In the genomic region with DNA sequence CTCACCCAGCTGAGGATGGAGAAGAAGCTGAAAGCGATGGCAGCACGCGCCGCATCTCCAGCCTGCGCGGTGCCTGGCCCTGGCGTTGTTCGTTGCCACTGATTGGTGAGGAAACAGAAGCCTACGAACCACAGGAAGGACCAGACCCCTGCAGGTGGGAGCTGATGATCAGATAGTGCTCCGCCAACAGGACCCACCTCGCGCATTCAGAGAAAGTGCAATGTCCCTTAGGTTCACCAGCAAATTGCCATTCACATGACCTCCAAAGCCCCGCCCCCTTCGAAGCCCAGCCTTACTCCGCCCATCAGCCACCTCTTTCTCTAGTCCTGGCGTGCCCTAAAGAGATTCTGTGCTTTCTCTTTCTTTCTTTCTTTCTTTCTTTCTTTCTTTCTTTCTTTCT, we compare ENCODE assay signal across 9 mouse cellular contexts. TPM values are rescaled to one million over a fixed set of nuclear protein-coding genes. Genes with fewer than 3 reads are reported as not detected.
DNase-seq lines count a peak whose midpoint lies in the region; ATAC-seq and TF ChIP-seq lines count a peak whose summit lies in the region.
"Had no signal": no experiment of that assay in that cellular context is flagged by ENCODE, and none has a peak within 500 bp of the region (broad histone marks: within the 10 kb centered on the region; RNA-seq: fewer than 3 reads in every experiment).

No protein-coding gene starts in this region.

- H3K79me2 ChIP-seq in liver, adult 2 months (ENCODE audit: control insufficient read depth, insufficient read depth, low read length): no peaks in the 10 kb centered on the region

- intact Hi-C loops in gastrocnemius, adult 2 months (cut with DNase I): no loop called here
- intact Hi-C loops in gastrocnemius, postnatal 36 days (cut with DNase I): no loop called here

- no peak overlapping the region for H3K27ac ChIP-seq in gastrocnemius, adult 2 months
- no peak overlapping the region for H3K27ac ChIP-seq in hindbrain, embryonic 14.5 days
- no peak overlapping the region for H3K27ac ChIP-seq in liver, adult 2 months (replicated peaks; ENCODE audit: insufficient read depth, low read depth, low read length)
- no peak overlapping the region for H3K27ac ChIP-seq in neural tube, embryonic 12.5 days

- H3K9me3 ChIP-seq in hindbrain, embryonic 14.5 days (ENCODE audit: control insufficient read depth, low read length): no peaks in the 10 kb centered on the region
- H3K9me3 ChIP-seq in neural tube, embryonic 12.5 days: no peaks in the 10 kb centered on the region

- 0 out of 2 replicates have a peak overlapping the region, but pooled peaks have one; percentile 10 for H3K4me2 ChIP-seq in hindbrain, embryonic 14.5 days (replicated peaks)
- H3K4me2 ChIP-seq in neural tube, embryonic 12.5 days (replicated peaks): peak overlapping the region; percentile 30

- 0 out of 2 replicates have a peak overlapping the region, but pooled peaks have one; percentile 4 for H3K4me3 ChIP-seq in gastrocnemius, adult 2 months
- no peak overlapping the region for H3K4me3 ChIP-seq in hindbrain, embryonic 14.5 days (replicated peaks; ENCODE audit: low read length)
- H3K4me3 ChIP-seq in liver, adult 2 months (ENCODE audit: insufficient read depth, low read depth, low read length): no peak overlapping the region
- no peak overlapping the region for H3K4me3 ChIP-seq in neural tube, embryonic 12.5 days

- peaks cover 30% of the 10 kb centered on the region for H3K4me1 ChIP-seq in hindbrain, embryonic 14.5 days (replicated peaks; ENCODE audit: control insufficient read depth, insufficient read depth, low read length)
- peaks cover 6% of the 10 kb centered on the region; the same call in 1 of the 2 replicates for H3K4me1 ChIP-seq in liver, adult 2 months (ENCODE audit: control insufficient read depth, insufficient read depth, low read length)
- H3K4me1 ChIP-seq in neural tube, embryonic 12.5 days: peaks cover 13% of the 10 kb centered on the region

- TF ChIP-seq POLR2A in liver, adult 2 months (IDR thresholded peaks at IDR 0.05; ENCODE audit: extremely low read depth, insufficient read depth, low read length): no peak

- TF ChIP-seq CTCF in gastrocnemius, adult 2 months (IDR thresholded peaks at IDR 0.05): no peak
- no peak for TF ChIP-seq CTCF in liver, adult 2 months (IDR thresholded peaks at IDR 0.05; ENCODE audit: low read depth, low read length)

- peaks cover 8% of the 10 kb centered on the region for H3K36me3 ChIP-seq in hindbrain, embryonic 14.5 days (replicated peaks; ENCODE audit: control insufficient read depth, insufficient read depth)
- peaks cover 3% of the 10 kb centered on the region; the same call in 1 of the 2 replicates for H3K36me3 ChIP-seq in liver, adult 2 months (ENCODE audit: control insufficient read depth, insufficient read depth, low read length)
- peaks cover 10% of the 10 kb centered on the region for H3K36me3 ChIP-seq in neural tube, embryonic 12.5 days

- peak; percentile 67 for ATAC-seq in common myeloid progenitor, adult 5-6 weeks (replicated peaks; ENCODE audit: low read depth, poor library complexity, severe bottlenecking)
- ATAC-seq in hindbrain, embryonic 14.5 days (ENCODE audit: low FRiP score): no peak
- no peak for ATAC-seq in neural tube, embryonic 12.5 days (ENCODE audit: low FRiP score, low read depth)
- ATAC-seq: Patski had no signal

- peaks cover 20% of the 10 kb centered on the region for H3K27me3 ChIP-seq in hindbrain, embryonic 14.5 days (ENCODE audit: control insufficient read depth, insufficient read depth, low read length)
- H3K27me3 ChIP-seq in liver, adult 2 months (ENCODE audit: control insufficient read depth, insufficient read depth, low read length): peaks cover 6% of the 10 kb centered on the region
- peaks cover 43% of the 10 kb centered on the region for H3K27me3 ChIP-seq in neural tube, embryonic 12.5 days (replicated peaks)
- H3K27me3 ChIP-seq: Patski had no signal

- no peak for DNase-seq in gastrocnemius, adult 2 months
- no peak for DNase-seq in gastrocnemius, postnatal 36 days
- DNase-seq in hindbrain, embryonic 14.5 days (ENCODE audit: low spot score): no peak
- DNase-seq in liver, adult 2 months (ENCODE audit: extremely low read depth, low read depth, low spot score): peak; percentile 56
- no peak for DNase-seq in layer of hippocampus, adult 9-11 months
- no peak for DNase-seq in ovary, postnatal 10 days (ENCODE audit: low spot score)

- WGBS in hindbrain, embryonic 14.5 days: 28% methylated on average over 16 of the region's 16 CpGs
- WGBS in liver, adult 2 months: 49% methylated on average over 16 of the region's 16 CpGs
- 26% methylated on average over 16 of the region's 16 CpGs for WGBS in neural tube, embryonic 12.5 days

- no peak overlapping the region for H3K9ac ChIP-seq in hindbrain, embryonic 14.5 days
- H3K9ac ChIP-seq in liver, adult 2 months (ENCODE audit: low read depth, low read length): no peak overlapping the region
- no peak overlapping the region for H3K9ac ChIP-seq in neural tube, embryonic 12.5 days

RNA-seq across cellular contexts. Expression of gene Syngr3, which starts 3.2 kb away (rescaled TPM):
- not detected for total RNA-seq in gastrocnemius, adult 2 months (2021)
- total RNA-seq in gastrocnemius, postnatal 36 days (2021): not detected
- total RNA-seq in common myeloid progenitor, adult 5-6 weeks (2017): not detected in 2 replicates
- polyA plus RNA-seq in hindbrain, embryonic 14.5 days (2014; fragmentation: Nextera tagmentation; extraction: Ambion mirVana): 178 and 220 TPM in 2 replicates
- 0.09 and 0.13 TPM in 2 replicates for total RNA-seq in liver, adult 2 months (2014; rRNA removed)
- 0.10 TPM in 2 replicates for polyA plus RNA-seq in liver, adult 2 months (2012; rRNA removed)
- polyA plus RNA-seq in neural tube, embryonic 12.5 days (2016; fragmentation: Nextera tagmentation; extraction: Ambion mirVana): 42.3 and 43.3 TPM in 2 replicates

RNA-seq across cellular contexts. Expression of gene Gfer, which starts 9.4 kb away (rescaled TPM):
- total RNA-seq in gastrocnemius, adult 2 months (2021): 10 to 100 TPM; 32.8 to 37.5 TPM
- 10 to 100 TPM; 30.3 to 33.3 TPM for total RNA-seq in gastrocnemius, postnatal 36 days (2021)
- total RNA-seq in common myeloid progenitor, adult 5-6 weeks (2017): 30.9 and 44.6 TPM in 2 replicates
- polyA plus RNA-seq in hindbrain, embryonic 14.5 days (2014; fragmentation: Nextera tagmentation; extraction: Ambion mirVana): 35.2 and 43.4 TPM in 2 replicates
- total RNA-seq in liver, adult 2 months (2014; rRNA removed): 32.6 and 38.2 TPM in 2 replicates
- polyA plus RNA-seq in liver, adult 2 months (2012; rRNA removed): 49.8 and 51.9 TPM in 2 replicates
- polyA plus RNA-seq in neural tube, embryonic 12.5 days (2016; fragmentation: Nextera tagmentation; extraction: Ambion mirVana): 40.2 and 41.9 TPM in 2 replicates

RNA-seq across cellular contexts. Expression of gene Noxo1, which starts 9.5 kb away (rescaled TPM):
- under 1 TPM; 0.56 to 0.74 TPM for total RNA-seq in gastrocnemius, adult 2 months (2021)
- total RNA-seq in gastrocnemius, postnatal 36 days (2021): 1 to 10 TPM in 1 of 2 experiments, under 1 TPM in 1; 0.47 to 1.4 TPM
- 0.69 and 18.3 TPM in 2 replicates for total RNA-seq in common myeloid progenitor, adult 5-6 weeks (2017)
- polyA plus RNA-seq in hindbrain, embryonic 14.5 days (2014; fragmentation: Nextera tagmentation; extraction: Ambion mirVana): 1.9 and 2.4 TPM in 2 replicates
- 0.37 and 0.40 TPM in 2 replicates for total RNA-seq in liver, adult 2 months (2014; rRNA removed)
- polyA plus RNA-seq in liver, adult 2 months (2012; rRNA removed): 2.7 TPM in 2 replicates
- 2.4 and 3.0 TPM in 2 replicates for polyA plus RNA-seq in neural tube, embryonic 12.5 days (2016; fragmentation: Nextera tagmentation; extraction: Ambion mirVana)

RNA-seq across cellular contexts. Expression of gene Zfp598, which starts 17.0 kb away (rescaled TPM):
- total RNA-seq in gastrocnemius, adult 2 months (2021): 10 to 100 TPM; 22.1 to 24.5 TPM
- 10 to 100 TPM; 18.0 to 18.5 TPM for total RNA-seq in gastrocnemius, postnatal 36 days (2021)
- total RNA-seq in common myeloid progenitor, adult 5-6 weeks (2017): 20.0 and 25.4 TPM in 2 replicates
- 22.8 and 25.6 TPM in 2 replicates for polyA plus RNA-seq in hindbrain, embryonic 14.5 days (2014; fragmentation: Nextera tagmentation; extraction: Ambion mirVana)
- 11.1 and 16.0 TPM in 2 replicates for total RNA-seq in liver, adult 2 months (2014; rRNA removed)
- polyA plus RNA-seq in liver, adult 2 months (2012; rRNA removed): 67.8 and 106 TPM in 2 replicates
- polyA plus RNA-seq in neural tube, embryonic 12.5 days (2016; fragmentation: Nextera tagmentation; extraction: Ambion mirVana): 24.1 and 27.2 TPM in 2 replicates

RNA-seq across cellular contexts. Expression of gene Tbl3, which starts 20.9 kb away (rescaled TPM):
- 10 to 100 TPM; 15.5 to 16.7 TPM for total RNA-seq in gastrocnemius, adult 2 months (2021)
- 10 to 100 TPM; 15.1 to 16.1 TPM for total RNA-seq in gastrocnemius, postnatal 36 days (2021)
- total RNA-seq in common myeloid progenitor, adult 5-6 weeks (2017): 43.3 and 46.1 TPM in 2 replicates
- polyA plus RNA-seq in hindbrain, embryonic 14.5 days (2014; fragmentation: Nextera tagmentation; extraction: Ambion mirVana): 58.3 and 64.3 TPM in 2 replicates
- 14.2 and 17.8 TPM in 2 replicates for total RNA-seq in liver, adult 2 months (2014; rRNA removed)
- polyA plus RNA-seq in liver, adult 2 months (2012; rRNA removed): 29.4 and 37.9 TPM in 2 replicates
- 91.5 and 95.3 TPM in 2 replicates for polyA plus RNA-seq in neural tube, embryonic 12.5 days (2016; fragmentation: Nextera tagmentation; extraction: Ambion mirVana)
